Mouse (Mus musculus): ENCODE measurements at regions not wholly inside any gene's neighbourhood (a gene's known extent, or its start where the extent isn't known, plus 50 kb on each side); places are given as distances from the start of the nearest gene placed in this dataset.

- TF ChIP-seq EP300 (IDR thresholded peaks at IDR 0.05; ENCODE audit: insufficient read depth, low read depth, low read length) = no peak
- no peak for TF ChIP-seq CTCF (IDR thresholded peaks at IDR 0.05)
Observed at GRCm38 (mm10) chr17:48650556-48650955, 195.9 kb downstream of the Unc5cl start.

Measured in heart, adult 2 months (tissue).